Mouse (Mus musculus) kidney, postnatal 4 days (tissue): ENCODE data around the gene Acot6.
"Not testable (repeated sequence)": the region's sequence is repeated elsewhere in the genome, so short reads cannot be mapped to it uniquely, and the experiment has no call there.

Source experiments
- DNase-seq, 2 experiments: peaks; one replicate each; pipeline ENCODE4 v3.0.0; 2021; ENCODE audit warnings: mixed read lengths in 2 of 2

The Acot6 gene

DNA sequence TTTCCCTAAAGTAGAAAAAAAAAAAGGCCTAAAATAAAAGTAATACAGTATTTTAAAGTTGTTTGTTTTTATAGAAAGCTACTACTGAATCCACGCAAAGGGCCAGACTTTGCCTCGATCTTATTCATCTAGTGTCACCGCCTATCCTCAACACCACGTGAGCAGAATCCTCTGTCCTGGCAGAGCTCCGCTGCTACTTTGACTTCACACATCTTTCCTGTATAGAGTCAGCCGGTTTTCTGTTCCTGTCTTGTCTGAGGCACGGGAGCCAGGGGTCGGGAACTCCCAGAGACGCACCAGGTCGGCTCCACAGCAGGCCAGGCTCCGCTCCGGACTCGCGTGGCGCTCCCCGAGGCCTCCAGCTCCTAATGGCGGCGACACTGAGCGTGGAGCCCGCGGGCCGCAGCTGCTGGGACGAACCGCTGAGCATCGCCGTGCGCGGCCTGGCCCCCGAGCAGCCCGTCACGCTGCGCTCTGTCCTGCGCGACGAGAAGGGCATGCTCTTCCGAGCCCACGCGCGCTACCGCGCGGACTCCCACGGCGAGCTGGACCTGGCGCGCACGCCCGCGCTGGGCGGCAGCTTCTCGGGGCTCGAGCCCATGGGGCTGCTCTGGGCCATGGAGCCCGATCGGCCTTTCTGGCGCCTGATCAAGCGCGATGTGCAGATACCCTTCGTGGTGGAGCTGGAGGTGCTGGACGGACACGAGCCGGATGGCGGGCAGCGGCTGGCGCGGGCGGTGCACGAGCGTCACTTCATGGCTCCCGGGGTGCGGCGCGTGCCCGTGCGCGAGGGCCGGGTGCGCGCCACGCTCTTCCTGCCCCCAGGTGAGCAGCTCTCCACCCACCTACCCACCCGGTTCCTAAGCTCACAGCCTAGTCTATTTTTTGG, at the start of gene Acot6:
Acot6 (plus strand) TSS at position 51 of the 889 bp plus-strand sequence.
- peak; percentile 65 to 77 for DNase-seq

DNA sequence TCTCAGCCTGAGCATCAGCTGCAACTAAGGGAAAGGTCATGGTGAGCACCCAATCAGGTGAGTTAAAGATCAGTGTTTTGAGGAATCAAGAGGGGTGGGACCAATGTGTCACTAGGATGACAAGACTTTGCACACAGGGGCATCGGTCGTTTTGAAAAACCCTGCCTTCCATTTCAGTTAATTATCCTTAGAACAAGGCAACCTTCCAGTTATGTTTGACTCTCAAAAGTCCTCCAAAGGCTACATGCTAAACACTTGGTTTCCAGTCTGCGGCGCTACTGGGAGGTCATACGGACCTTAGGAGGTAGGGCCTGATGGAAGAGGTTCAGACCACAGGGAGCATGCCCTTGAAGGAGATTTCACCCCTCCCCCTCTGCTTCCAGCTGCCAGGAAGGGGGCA, 49.7 kb upstream of the Acot6 start:
- not testable (repeated sequence) for DNase-seq

DNA sequence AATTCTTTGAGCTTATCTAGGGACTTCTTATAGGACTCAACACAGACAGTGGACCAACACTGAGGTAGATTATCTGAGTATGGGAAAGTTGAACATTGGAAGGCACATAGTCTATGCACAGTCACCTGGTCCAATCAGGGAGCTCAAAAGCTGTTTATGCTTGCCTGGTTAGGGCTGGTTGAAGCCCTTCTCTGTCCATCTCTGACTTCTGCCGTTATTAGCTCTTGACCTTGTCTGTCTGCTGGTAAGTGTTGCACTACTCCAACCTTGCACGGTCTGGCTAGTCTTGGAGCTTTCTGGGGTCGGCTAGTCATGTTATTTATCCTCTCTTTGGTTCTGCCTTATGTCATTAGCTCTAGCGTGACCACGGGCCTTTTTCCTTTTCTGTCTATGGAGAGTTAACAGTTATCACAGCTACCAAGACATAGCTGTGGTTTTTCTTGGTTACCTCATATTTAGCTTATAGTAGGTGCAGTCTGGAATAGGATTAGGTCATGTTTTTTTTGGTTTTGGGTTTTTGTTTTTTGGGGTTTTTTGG, 48.4 kb upstream of the Acot6 start, which contains the start of gene Acot3:
Acot3 (plus strand) TSS at position 208 of the 538 bp plus-strand sequence.
- DNase-seq, result no peak

DNA sequence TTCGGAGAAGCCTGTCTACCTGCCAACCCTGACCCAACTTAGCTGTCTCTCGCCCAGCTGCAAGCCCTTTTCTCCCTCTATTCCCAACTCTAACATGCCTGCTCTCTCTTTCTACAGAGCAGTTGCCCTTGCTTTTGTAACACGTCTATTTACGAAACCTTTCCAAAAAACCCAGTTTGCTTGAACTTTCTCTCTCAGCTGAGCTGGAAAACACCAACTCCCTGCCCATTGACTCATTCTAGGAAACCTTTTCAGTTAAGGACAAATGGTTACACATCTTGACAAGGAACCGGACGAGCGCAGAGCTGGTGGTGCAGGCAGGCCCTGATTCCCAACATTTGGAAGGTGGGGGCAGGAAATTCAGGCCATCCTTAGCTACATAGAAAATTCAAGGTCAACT, 47.8 kb upstream of the Acot6 start:
- DNase-seq, result no peak

DNA sequence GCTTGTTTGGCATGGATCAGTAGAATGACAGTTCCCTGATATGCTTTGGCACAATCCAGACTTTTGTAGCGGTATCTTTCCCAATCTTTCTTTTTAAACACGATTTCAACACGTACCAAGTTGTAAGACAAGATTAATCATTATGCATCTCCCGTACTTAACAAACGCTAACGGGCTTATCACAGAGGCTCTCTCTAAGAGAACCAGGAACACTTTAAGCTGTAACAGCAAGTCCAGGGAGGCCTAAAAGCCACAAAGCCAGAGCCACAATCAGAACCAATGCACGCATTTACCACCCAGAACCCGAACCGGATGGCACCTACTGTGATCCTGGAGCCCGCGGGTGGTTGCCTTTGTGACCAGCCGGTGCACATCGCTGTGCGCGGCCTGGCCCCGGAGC, 47.3 kb upstream of the Acot6 start:
- DNase-seq, result no peak

DNA sequence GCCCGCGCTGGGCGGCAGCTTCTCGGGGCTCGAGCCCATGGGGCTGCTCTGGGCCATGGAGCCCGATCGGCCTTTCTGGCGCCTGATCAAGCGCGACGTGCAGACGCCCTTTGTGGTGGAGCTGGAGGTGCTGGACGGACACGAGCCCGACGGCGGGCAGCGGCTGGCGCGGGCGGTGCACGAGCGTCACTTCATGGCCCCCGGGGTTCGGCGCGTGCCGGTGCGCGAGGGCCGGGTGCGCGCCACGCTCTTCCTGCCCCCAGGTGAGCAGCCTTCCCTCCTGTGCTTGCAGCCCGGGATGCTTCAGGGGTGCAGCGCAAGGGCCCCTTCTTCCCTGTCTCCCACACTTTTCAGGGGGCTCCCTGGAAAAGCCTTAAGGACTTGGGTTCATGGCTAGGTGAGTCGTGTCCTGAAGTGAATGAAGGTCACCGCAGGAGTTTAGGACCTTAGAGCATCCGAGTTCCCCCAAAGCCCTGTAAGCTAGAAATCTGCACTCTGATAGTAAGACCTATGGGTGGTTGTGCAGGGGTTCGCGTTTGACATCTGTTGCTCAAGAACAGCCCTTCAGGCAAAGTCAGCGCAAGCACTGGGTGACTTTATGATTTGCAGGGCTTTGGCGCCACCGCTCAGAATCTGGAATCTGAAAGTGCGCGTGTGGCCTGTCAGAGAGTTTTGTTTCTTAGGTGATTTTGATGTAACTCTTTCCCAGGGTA, 46.6 kb upstream of the Acot6 start:
- peak; percentile 54 to 68 for DNase-seq

DNA sequence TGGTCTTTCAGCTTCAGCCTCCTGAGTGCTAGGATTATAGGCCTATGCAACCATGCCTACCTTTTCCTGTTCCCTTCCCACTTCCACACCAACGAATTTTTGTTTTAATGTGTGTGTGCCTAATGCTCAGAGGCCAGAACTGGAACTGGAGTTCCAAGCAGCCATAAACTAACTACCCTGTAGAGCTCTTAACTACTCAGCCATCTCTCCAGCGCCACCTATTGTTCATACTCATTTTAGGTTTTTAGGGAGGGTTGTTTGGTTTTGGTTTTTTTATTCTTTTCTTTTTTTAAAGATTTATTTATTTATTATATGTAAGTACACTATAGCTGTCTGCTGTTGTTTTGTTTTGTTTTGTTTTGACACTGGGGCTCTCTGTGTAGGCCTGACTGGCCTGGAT, 39.5 kb upstream of the Acot6 start:
- DNase-seq, result no peak

DNA sequence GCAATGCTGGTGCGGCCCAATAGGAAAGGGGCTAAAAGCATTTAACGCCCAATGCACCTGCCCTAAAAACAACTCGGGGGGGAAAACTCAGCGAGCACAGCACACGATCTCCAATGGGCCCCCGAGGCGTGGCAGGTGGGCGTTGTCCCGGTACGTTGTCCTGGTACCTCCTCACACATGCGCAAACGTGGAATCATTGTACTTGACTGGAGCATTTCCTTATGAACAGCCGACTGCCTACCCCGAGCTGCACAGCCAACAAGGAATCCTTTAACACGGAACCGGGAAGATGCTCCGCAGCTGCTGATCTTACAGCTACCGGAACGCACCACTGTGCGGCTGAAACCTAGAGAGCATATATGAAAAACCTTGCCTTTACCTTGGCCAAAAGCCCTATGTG, 38.1 kb upstream of the Acot6 start:
- DNase-seq, result no peak

DNA sequence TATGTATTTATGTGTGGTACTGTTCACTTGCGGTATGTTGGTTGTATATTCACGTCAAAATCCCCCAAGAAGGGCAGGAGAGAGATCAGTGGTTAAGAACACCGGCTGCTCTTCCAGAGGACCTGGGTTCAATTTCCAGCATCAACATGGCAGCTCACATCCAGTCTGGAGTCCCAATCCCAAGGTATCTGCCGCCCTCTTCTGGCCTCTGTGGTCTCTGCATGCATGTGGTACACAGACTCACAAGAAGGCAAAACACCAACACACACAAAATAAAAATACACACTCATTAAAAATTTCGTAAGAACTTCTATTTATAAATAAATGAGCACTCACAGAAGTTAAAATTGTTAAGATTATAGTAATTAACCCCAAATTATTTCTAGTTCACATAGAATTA, 37.2 kb upstream of the Acot6 start:
- DNase-seq, result peak; percentile 52 to 54

DNA sequence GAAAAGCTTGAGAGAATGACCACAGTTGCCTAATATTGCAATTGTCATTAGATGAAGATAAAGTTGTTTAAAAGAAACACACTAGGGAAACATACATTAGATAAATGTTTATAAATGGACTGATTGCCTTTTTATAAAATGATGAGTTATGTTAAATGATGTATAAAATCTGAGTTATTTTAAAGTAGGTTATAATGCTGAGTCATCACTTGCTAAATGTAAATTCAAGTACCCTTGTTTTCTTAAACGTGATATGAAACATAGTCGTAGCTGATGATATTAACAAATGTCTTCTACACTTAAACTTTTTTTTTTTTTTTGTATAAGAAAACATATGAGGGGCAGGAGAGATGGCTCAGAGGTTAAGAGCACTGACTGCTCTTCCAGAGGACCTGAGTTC, 36.6 kb upstream of the Acot6 start:
- no peak for DNase-seq

DNA sequence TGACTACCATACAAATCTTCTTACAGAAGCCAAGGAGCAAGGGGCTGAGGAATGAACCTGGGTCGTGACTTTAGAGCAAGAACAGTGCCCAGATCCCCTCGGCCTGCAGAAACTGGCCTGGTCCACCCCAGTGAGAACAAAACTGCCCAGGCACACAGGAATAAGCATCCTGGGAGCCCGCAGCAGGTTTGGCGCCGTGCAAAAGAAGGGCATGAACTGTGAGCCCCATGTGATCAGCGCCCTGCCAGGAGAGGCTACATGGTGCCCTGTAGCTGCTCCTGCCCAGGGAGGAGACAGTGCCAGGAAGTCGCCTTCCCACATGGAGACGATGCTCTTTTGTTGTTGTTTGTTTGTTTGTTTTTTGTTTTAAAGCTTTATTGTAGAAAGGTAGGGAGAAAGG, 35.8 kb upstream of the Acot6 start:
- DNase-seq, result no peak

DNA sequence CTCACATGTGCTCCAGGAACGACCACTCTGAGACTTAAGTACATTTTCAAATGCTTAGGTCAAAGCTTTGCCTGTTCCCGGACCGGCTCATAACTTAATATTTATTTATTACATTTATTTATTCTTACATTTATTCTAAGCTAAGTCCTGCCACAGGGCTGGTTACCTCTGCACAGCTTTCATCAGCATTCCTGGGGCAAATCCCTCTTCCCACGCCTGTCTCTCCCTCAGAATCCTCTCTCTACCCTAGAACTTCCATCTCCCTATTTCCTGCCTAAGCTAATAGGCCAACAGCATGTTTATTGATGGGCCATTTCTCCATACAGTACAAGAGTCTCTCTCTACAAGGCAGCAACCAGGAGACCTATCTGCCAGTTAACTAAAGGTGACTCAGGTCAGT, 32.7 kb upstream of the Acot6 start:
- no peak for DNase-seq

DNA sequence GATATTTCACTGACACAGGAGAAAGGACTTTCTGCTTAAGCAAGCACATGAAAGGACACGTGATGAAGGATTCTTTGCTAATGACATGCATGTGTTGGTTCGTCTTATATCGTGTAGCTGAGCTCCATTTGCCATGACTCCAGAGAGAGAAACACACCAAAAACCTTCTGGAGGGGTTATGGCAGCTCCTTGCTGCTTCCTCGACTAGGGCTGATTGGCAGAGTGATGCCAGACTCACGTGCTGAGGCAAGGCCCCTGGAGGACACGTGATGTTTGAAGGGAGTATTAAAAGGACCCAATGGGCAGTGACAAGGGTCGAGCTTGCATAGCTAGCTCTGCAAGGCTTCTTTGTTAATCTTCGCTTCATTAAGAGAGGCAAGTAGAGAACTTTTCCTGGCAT, 32.2 kb upstream of the Acot6 start:
- DNase-seq, result no peak

DNA sequence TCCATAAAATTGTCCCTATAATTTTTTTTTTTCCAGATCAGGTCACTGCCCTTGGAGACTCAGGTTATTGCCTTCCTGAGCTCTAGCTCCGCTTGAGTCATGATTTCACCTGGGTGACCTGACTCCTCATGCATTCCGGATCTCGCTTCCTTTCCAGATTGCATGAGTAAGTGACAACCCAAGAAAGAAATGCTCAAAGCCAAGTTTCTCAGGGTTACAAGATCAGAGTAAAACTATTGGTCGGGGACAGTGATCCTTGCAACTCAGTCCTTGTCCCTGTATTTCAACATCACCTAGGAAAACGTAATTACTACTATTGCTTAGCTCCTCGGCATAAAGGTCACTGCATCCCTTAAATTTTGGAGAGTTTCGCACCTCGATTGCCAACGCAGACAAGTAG, 31.5 kb upstream of the Acot6 start, which contains the start of gene Acot5:
Acot5 (plus strand) TSS at position 340 of the 400 bp plus-strand sequence.
- no peak for DNase-seq

DNA sequence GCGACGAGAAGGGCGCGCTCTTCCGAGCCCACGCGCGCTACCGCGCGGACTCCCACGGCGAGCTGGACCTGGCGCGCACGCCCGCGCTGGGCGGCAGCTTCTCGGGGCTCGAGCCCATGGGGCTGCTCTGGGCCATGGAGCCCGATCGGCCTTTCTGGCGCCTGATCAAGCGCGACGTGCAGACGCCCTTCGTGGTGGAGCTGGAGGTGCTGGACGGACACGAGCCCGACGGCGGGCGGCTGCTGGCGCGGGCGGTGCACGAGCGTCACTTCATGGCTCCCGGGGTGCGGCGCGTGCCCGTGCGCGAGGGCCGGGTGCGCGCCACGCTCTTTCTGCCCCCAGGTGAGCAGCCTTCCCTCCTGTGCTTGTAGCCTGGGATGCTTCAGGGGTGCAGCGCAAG, 30.9 kb upstream of the Acot6 start:
- DNase-seq, result peak; percentile 65 to 73

DNA sequence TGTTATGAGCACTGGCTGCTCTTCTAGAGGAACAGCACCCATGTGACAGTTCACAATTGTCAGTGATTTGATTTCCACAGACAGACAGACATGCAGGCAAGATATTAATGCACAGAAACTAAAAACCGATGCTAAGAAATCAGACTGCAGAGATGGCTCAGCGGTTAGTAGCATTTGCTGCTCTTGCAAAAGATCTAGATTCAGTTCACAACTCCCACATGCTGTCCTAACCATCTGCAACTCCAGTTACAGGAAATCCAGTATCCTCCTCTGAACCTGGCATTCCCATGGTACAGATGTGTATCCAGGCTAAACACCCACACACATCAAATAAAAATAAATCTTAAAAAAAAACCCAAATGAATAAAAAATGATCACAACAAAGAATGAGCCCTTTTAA, 28.8 kb upstream of the Acot6 start:
- no peak for DNase-seq

DNA sequence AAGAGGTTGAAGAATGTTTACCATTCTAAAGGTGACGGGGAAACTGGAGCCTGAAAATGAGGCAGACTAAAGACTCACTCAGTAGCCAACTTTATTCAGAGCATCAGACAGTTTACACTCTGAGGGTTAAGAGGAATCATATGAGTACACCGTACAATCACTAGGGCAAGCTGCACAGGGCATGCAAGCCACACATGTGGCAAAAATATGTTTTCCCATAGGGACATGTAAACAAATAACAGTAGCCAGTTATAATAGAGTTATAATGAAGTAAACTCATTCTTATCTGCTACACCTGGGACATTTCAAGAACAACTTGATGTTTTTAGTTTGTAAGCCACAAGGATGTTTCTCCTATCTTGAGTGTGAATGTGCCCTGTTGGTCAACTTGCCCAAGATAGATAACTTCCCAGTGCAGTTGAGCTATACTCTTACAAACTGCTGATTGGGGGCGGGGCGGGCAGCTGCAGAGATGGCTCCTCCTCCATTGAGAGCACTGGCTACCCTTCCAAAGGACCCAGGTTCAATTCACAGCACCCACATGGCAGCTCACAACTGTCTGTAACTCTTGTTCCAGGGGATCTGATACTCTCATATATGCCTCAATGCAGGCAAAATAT, 23.0 kb upstream of the Acot6 start:
- DNase-seq, result no peak

DNA sequence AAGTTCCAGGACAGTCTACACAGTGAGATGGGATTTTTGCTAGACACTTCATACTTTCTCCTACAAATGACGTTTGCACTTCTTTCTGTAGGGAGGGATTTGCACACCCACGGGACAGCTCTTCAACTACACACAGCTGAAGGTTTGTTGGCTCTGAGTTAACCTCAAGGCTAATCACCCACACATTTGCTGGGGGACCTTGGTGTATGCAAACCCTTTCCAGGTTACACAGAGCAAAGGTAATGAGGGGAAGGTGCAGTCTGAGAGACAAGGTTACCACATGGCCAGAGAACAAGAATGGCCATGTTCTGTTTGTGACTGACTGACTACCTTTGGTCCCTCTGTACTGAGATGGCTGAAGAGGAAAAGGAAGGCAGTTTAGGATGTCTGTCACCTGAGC, 16.6 kb upstream of the Acot6 start:
- no peak for DNase-seq

DNA sequence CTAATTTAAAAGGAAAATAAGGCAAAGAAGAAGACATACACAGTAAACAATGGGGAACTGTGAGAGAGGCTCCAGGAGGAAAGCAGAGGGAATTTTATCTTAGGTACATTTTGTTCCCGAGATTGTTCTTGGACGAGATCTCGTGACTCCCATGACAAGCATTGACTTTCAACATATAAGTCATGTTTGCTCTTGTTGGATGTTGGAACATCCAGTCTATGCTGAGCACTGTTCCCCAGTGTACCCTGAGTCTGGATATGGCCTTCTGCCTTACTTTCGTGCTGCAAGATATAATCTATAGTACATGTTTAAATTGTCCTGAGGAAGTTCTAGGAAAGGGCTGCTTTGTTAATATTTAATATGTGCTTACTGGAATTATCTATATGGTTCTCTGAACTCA, 15.9 kb upstream of the Acot6 start:
- DNase-seq, result no peak

DNA sequence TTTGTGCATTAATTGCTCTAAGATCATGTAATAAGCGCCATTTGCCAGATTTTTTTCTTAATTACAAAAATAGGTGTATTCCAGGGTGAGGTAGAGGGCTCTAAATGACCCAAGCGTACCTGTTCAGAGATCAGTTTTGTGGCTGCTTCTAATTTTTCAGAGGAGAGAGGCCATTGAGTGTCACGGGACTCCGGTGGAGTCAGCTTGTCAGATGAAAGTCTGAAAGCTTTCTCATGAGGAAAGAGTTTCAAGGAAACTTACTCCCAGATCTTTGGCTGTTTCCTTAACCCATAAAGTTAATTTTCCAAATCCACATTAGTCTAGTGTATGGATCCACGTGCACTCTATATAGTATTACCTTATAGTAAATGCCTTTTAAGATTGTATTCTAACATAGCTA, 5.8 kb upstream of the Acot6 start:
- DNase-seq, result not testable (repeated sequence)

DNA sequence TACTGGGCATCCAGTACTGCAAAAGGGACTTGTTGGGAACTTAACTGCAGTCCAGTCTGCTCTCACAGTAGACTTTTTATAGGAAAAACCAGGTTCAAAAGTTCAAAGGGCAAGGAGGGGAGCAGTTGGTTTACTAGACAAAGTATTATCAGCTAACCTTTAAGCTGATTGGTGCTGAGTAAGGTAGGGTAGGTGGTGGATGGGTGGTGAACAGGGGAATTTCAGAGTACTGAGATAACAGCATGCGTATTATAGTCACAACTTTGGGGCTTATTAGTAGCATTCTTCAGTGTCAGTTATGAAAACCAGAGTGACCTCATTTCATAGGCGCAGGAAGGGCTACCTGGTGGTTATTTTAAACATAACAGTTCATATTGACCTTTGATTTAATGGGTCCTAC, 849 bp upstream of the Acot6 start:
- DNase-seq, result no peak

DNA sequence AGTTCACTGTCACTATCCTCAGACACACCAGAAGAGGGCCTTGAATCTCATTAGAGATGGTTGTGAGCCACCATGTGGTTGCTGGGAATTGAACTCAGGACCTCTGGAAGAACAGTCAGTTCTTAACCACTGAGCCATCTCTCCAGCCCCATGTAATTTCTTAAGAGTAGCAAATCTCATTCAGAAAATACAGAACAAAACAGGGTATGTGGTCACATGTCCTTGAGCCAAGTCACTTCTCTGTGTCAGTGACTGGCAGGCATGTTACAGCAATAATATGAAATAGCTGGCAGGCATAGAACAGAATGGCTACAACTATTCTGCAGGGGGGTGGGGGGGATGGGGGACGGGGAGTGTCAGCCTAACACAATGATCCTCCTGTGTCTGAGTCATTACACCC, 383 bp upstream of the Acot6 start:
- DNase-seq, result no peak

DNA sequence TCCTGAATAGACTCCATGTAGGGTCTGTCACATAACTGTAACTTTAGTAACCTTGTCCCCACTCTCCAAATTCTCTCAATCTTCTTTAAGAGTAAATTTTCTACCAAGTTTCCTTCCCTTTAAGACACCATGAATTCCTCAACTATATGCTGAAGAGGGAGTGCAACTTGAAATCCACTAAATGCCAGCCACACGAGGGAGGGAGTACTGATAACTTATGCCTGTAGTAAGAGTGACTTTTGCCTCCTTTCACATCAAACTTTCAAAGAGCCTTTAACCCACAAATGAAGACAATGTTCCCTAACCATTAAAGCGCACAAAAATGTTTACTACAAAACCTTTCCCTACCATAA, 1.0 kb downstream of the Acot6 start:
- no peak for DNase-seq

DNA sequence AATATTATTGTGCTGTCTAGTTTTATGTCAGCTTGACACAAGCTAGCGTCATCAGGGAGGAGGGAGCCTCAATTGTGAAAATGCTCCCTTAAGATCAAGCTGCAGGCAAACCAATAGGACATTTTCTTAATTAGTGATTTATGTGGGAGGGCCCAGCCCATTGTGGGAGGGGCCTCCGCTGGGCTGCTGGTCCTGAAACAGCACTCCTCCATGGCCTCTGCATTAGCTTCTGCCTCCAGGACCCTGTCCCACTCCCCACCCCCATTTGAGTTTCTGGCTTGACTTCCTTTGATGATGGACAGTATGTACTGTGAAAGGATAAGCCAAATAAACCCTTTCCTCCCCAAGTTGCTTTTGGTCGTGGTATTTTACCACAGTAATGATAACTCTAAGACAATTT, 6.6 kb downstream of the Acot6 start:
- DNase-seq, result peak; percentile 9 to 24
